10 mouse cellular contexts compared by ENCODE assay signal in the genomic region with DNA sequence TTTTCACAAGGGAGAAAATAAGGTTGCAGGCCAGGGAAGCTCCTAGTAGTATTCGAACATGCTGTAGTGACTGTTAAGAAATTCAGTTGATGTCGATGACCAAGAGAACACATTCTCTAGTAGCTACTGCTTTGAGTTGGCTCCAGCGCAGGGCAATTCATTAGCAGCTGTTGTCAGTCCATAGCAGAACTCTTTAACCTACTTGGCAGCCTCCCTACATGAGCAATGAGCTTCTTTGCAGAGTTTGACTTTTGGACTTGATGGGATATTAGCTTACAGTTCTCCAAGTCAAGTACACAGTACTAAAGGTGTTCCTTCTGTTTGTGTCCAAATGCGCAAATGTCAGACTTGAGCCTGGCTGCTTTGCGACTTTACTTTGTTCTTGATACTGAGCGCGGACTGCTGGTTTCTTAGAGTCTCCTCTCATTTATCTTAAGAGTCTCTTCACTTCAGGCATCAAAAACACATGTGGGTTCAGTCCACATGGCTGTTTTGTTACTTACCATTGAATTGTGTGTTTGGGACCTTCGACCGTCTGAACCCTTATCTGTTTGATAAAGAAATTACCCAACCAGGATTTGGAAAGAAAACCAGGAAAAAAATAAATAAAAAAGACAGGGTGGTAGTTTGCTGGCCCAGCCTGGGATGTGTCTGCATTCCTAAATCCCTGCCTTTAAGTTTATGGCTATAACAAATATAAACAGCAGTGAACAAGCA. TPM values are rescaled to one million over a fixed set of nuclear protein-coding genes. Genes with fewer than 3 reads are reported as not detected.
DNase-seq lines count a peak whose midpoint lies in the region; ATAC-seq and TF ChIP-seq lines count a peak whose summit lies in the region.
"Had no signal": no experiment of that assay in that cellular context is flagged by ENCODE, and none has a peak within 500 bp of the region (broad histone marks: within the 10 kb centered on the region; RNA-seq: fewer than 3 reads in every experiment).

No protein-coding gene starts in this region.

- H3K27ac ChIP-seq in stomach, postnatal 0 days (replicated peaks) = peak overlapping the region; percentile 70
- H3K27ac ChIP-seq in forebrain, postnatal 0 days (ENCODE audit: low read depth, low read length) = no peak overlapping the region
- H3K27ac ChIP-seq: liver, embryonic 14.5 days had no signal

- no peaks in the 10 kb centered on the region for H3K9me3 ChIP-seq in stomach, postnatal 0 days (ENCODE audit: control insufficient read depth, low read length)
- no peaks in the 10 kb centered on the region for H3K9me3 ChIP-seq in forebrain, postnatal 0 days (ENCODE audit: low read length)

- no peak overlapping the region for H3K4me2 ChIP-seq in stomach, postnatal 0 days (replicated peaks; ENCODE audit: low read depth)
- no peak overlapping the region for H3K4me2 ChIP-seq in forebrain, postnatal 0 days (ENCODE audit: low read depth)

- TF ChIP-seq EP300 in stomach, postnatal 0 days (optimal IDR thresholded peaks at IDR 0.05) = no peak

- no peak for TF ChIP-seq CTCF in stomach, postnatal 0 days (IDR thresholded peaks at IDR 0.05; ENCODE audit: low read depth)
- TF ChIP-seq CTCF in forebrain, postnatal 0 days (IDR thresholded peaks at IDR 0.05; ENCODE audit: low read depth) = no peak

- peak; percentile 85 for DNase-seq in gastrocnemius, adult 18-20 months (ENCODE audit: low spot score)
- no peak for DNase-seq in gastrocnemius, postnatal 10 days
- DNase-seq in urinary bladder, postnatal 14 days (ENCODE audit: low spot score) = peak; percentile 33
- DNase-seq in urinary bladder, postnatal 10 days (ENCODE audit: low spot score) = no peak
- DNase-seq in kidney, postnatal 14 days = peak; percentile 84
- DNase-seq in stomach, postnatal 0 days (ENCODE audit: low spot score) = peak; percentile 64
- no peak for DNase-seq in forebrain, postnatal 0 days
- DNase-seq: embryo, embryonic 11 days had no signal

- no peak overlapping the region for H3K4me3 ChIP-seq in stomach, postnatal 0 days (ENCODE audit: low read depth, low read length)
- no peak overlapping the region for H3K4me3 ChIP-seq in forebrain, postnatal 0 days (ENCODE audit: low read depth, low read length)

- H3K36me3 ChIP-seq in stomach, postnatal 0 days (ENCODE audit: control insufficient read depth, insufficient read depth, low read length) = no peaks in the 10 kb centered on the region
- no peaks in the 10 kb centered on the region for H3K36me3 ChIP-seq in forebrain, postnatal 0 days (ENCODE audit: insufficient read depth)

- H3K4me1 ChIP-seq in stomach, postnatal 0 days (replicated peaks; ENCODE audit: control insufficient read depth, insufficient read depth) = 0 out of 2 replicates have a peak, but pooled peaks cover 3% of the 10 kb centered on the region
- H3K4me1 ChIP-seq in forebrain, postnatal 0 days (ENCODE audit: insufficient read depth) = peaks cover 10% of the 10 kb centered on the region

- no peak overlapping the region for H3K9ac ChIP-seq in stomach, postnatal 0 days (ENCODE audit: low read length)
- no peak overlapping the region for H3K9ac ChIP-seq in forebrain, postnatal 0 days
- H3K9ac ChIP-seq: liver, embryonic 14.5 days had no signal

- WGBS in stomach, postnatal 0 days = 30% methylated on average over 9 of the region's 9 CpGs
- 81% methylated on average over 9 of the region's 9 CpGs for WGBS in forebrain, postnatal 0 days

- ATAC-seq in stomach, postnatal 0 days (ENCODE audit: low FRiP score, low TSS enrichment) = peak; percentile 91
- ATAC-seq in forebrain, postnatal 0 days = no peak
- no peak for ATAC-seq in cerebellum, adult (ENCODE audit: insufficient number of reproducible peaks, low FRiP score, low TSS enrichment)

- H3K27me3 ChIP-seq in stomach, postnatal 0 days (ENCODE audit: control insufficient read depth, insufficient read depth, low read length) = no peaks in the 10 kb centered on the region
- H3K27me3 ChIP-seq in forebrain, postnatal 0 days (ENCODE audit: insufficient read depth, low read length) = no peaks in the 10 kb centered on the region

RNA-seq across cellular contexts. Expression of a gene that starts 47.9 kb away (rescaled TPM):
- 10 to 100 TPM; 12.8 to 14.1 TPM for total RNA-seq in gastrocnemius, adult 18-20 months (2021)
- total RNA-seq in gastrocnemius, postnatal 10 days (2021) = 10 to 100 TPM; 16.2 to 19.4 TPM
- polyA plus RNA-seq in stomach, postnatal 0 days (2015; fragmentation: Nextera tagmentation; extraction: Ambion mirVana) = 4.0 and 4.3 TPM in 2 replicates
- 12.0 and 14.5 TPM in 2 replicates for total RNA-seq in forebrain, postnatal 0 days (2014; rRNA removed)
- polyA plus RNA-seq in forebrain, postnatal 0 days (2015; fragmentation: Nextera tagmentation; extraction: Ambion mirVana) = 6.5 TPM in 2 replicates

Comparison
In these comparisons a context has a peak if more than half of its experiments do, and no peak if none do; other contexts are left out.
1. DNase-seq: peak in gastrocnemius, adult 18-20 months (single experiment), urinary bladder, postnatal 14 days (single experiment), kidney, postnatal 14 days (single experiment) and stomach, postnatal 0 days (single experiment); none in gastrocnemius, postnatal 10 days (single experiment), urinary bladder, postnatal 10 days (single experiment) and forebrain, postnatal 0 days (single experiment).